Mouse (Mus musculus) granulocyte monocyte progenitor cell, adult 5-6 weeks (primary cell): ENCODE data around the gene Zfp385c. TPM values are rescaled to one million over a fixed set of nuclear protein-coding genes. Genes with fewer than 3 reads are reported as not detected.
"Not testable (repeated sequence)": the region's sequence is repeated elsewhere in the genome, so short reads cannot be mapped to it uniquely, and the experiment has no call there.

Experiments used
- ATAC-seq: replicated peaks from 2 replicates; pipeline ENCODE4 v1.8.0; 2016; ENCODE audit warnings: mild to moderate bottlenecking, moderate TSS enrichment, inconsistent platforms; ENCODE audit not compliant: poor library complexity, severe bottlenecking
- total RNA-seq, 2 experiments: library from RNA; stranded (forward) in 1 of 2; stranded (reverse) in 1 of 2; fragments of 200-712, 200-1000 nt in 1 of 2; fragments of >200 nt in 1 of 2; fragmentation: Nextera tagmentation in 1 of 2; gene quantifications; 2 replicates each; pipeline ENCODE4 v1.2.3; 2014 to 2017

The Zfp385c gene
- total RNA-seq, 2 experiments from 2014 or later, result not detected

GRCm38 (mm10) chr11:100634530-100634929 is 57.7 kb downstream of the Zfp385c start:
- no peak for ATAC-seq

- no peak for ATAC-seq
Observed at GRCm38 (mm10) chr11:100628862-100629352, 63.3 kb downstream of the Zfp385c start.

DNA sequence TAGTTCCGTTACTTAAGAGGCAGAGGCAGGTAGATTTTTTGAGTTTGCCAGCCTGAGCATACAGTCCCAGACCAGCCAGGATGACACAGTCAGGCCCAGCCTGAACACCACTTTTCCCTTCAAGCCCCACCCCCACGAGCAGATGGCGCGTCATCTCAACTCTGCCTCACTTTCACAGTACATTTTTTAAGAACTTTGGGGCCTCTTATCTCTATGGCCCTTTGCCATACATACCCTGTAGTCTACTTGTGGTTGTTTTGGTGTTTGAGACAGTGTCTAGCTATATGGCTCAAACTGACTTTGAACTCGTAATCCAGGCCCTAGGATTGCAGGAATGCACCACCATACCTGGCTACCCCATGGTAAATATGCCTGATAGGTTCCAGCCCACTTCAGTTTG is 64.2 kb downstream of the Zfp385c start:
- ATAC-seq, result no peak

DNA sequence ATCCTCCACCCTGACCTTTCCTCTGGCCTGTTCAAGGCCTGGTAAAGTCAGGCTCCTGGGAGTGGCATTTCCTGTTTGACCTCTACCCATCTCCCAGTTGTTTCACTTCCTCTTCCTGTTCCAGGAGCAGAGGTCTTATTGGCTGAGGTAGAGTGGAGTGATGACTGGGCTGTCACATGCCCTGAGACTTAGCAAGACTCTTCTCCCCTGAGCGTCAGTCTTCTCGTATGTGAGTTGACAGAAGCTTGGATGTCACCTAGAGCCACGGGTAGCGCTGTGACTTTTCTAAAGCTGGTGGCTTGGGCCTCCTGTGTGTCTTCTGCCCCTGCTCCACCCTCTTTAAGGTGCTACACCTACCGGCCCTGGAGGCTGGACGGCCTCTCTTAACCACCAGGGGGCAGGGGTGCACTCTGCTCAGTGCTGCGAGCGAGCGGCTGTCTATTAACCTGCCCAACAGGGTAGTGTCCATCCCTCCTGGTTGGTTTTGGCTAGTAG is 65.5 kb downstream of the Zfp385c start:
- peak; percentile 80 for ATAC-seq

GRCm38 (mm10) chr11:100625754-100626700 is 66.2 kb downstream of the Zfp385c start:
- no peak for ATAC-seq

DNA sequence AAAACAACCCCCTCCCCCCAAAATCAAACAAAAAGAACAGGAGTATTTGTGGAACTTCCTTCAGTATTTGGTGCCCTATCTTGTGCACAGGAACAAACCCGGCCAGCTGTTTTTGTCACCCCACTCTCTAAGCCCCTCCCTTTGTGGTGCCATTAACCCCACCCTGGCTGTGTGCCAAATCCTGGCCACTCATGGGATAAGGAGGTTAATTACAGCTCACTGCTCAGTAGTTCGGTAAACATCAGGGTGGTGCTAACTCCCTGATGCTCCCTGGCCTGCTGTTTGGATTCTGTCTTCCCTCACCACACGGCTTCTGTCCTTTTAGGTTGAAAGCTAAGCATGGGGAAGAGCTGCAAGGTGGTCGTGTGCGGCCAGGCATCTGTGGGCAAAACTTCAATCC is 68.4 kb downstream of the Zfp385c start:
- no peak for ATAC-seq

GRCm38 (mm10) chr11:100622714-100623113 is 69.5 kb downstream of the Zfp385c start:
- ATAC-seq, result peak; percentile 65

- ATAC-seq, result 0 out of 2 replicates have a peak, but pooled peaks have one; percentile 0
Observed at GRCm38 (mm10) chr11:100619982-100620381, 72.3 kb downstream of the Zfp385c start, which contains the start of gene Dnajc7. TSS of gene Dnajc7 (minus strand) at chr11:100620168.

- ATAC-seq, result peak; percentile 73
Observed at GRCm38 (mm10) chr11:100619485-100619975, 72.7 kb downstream of the Zfp385c start.

DNA sequence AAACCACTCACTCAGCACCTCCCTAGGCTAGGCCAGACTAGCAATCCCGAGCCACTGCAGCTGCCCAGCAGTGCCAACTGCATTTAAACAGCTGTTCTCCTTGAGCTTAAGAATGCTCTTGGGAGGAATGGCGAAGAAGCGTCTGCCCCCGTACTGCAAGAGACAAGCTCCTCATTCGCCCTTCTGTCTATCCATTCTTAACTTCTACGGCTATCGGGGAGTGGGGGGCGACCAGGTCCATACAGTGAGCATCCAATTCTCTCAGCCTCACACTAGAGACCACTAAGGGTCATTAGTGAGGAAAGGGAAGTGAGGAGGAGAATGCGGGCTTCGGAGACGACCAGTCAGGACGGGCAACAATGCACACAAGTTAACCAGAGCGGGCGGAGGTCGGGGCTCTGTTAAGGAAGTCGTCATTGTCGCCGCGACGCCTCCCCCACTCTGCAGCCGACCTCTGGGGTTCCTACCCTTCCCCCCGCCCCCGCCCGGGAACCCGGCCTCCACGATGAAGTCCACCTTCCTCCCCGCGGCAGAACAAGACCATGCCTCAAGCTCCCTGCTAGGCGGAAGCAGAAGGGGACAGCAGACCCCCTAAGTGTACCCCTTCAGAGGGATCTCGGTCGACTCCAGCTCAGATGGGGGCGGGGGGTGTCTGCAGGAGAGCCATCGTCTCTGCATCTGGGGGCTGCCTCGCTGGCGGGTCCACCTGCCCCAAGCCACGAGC is 73.3 kb downstream of the Zfp385c start, which contains the start of gene Nkiras2:
TSS of gene Nkiras2 (plus strand) at position 484 of the 724 bp plus-strand sequence.
- ATAC-seq, result peak; percentile 68

- ATAC-seq, result no peak
Observed at GRCm38 (mm10) chr11:100617480-100617879, 74.8 kb downstream of the Zfp385c start.

DNA sequence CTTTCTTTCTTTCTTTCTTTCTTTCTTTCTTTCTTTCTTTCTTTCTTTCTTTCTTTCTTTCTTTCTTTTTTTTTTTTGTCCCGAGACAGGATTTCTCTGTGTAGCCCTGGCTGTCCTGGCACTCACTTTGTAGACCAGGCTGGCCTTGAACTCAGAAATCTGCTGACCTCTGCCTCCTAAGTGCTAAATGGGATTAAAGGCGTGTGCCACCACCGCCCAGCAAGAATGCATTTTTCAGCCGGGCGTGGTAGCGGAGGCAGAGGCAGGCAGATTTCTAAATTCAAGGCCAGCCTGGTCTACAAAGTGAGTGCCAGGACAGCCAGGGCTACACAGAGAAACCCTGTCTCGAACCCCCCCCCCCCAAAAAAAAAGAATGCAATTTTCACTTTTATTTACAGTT is 75.4 kb downstream of the Zfp385c start:
- not testable (repeated sequence) for ATAC-seq

GRCm38 (mm10) chr11:100616332-100616731 is 75.9 kb downstream of the Zfp385c start:
- no peak for ATAC-seq

- no peak for ATAC-seq
Observed at GRCm38 (mm10) chr11:100613241-100613640, 79.0 kb downstream of the Zfp385c start.

DNA sequence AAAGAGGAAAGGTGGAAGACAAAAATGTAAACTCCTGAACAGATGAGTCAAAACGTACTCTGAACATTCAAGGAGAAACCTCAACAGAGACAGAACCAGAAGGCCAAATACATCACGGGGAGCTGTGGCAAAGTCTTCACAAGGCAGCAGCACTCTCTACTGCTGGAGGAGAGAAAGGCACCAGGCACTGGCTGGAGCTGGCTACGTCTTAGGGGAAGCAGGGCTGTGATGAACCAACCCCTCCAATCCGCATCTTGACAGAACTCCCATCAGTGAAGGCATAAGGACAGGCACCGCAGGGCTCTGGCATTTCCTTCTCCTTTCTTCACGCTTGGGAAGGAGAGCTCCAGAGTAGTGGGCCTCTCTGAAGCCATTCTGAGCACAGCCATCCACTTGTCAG is 80.6 kb downstream of the Zfp385c start:
- no peak for ATAC-seq

DNA sequence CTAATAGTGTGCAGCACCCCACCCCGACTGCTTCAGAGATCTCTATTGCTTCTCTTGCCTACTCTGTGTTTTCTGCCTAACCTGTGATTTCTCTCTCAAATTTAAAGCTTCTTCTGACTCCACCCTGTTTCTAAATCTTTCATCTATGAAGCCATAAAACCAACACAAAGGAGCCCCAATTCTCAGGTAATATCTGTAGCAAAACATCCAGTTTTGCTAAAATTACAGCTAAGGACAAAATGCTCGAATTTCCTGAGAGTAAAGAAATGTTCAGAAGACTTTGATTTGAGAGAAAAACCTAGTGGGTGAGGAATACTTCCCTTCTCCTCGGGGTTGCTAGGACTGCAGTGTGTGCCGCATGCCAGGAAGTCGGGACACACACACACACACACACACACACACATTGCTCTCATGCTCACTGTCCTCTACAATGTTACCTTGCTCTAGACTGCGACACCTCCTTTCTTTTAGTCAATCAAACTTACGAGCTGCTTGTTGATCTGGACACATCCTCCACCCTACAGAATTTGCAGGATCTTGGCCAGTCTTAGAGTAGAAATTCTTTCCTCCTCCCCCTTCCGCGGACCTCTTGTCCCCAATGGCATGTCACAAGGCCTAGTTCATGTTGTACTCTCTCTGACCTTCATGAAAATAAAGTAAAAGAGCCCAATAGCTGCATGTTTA is 82.1 kb downstream of the Zfp385c start:
- ATAC-seq, result no peak

GRCm38 (mm10) chr11:100609355-100609996 is 82.8 kb downstream of the Zfp385c start:
- no peak for ATAC-seq

DNA sequence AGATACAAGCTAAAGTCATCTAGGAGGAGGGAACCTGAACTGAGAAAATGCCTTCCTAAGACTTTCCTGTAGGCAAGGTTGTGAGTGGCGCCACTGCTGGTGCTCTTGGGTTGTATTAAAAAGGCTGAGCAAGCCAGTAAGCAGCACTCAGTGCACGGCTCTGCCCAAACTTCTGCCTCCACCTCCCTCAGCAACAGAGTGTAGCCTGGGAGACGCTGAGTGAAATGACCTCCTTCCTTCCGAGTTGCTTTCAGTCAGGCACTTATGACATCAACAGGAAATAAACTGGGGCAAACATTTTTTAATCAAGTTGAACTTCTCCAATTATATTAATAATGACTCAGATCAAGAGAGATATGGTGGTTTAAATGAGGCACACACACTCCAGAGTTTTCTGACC is 83.5 kb downstream of the Zfp385c start:
- 0 out of 2 replicates have a peak, but pooled peaks have one; percentile 17 for ATAC-seq

- no peak for ATAC-seq
Observed at GRCm38 (mm10) chr11:100607121-100607520, 85.1 kb downstream of the Zfp385c start.
